Mouse (Mus musculus): ENCODE measurements at regions not wholly inside any gene's neighbourhood (a gene's known extent, or its start where the extent isn't known, plus 50 kb on each side); places are given as distances from the start of the nearest gene placed in this dataset.
"Not testable (repeated sequence)": the region's sequence is repeated elsewhere in the genome, so short reads cannot be mapped to it uniquely, and the experiment has no call there.

- no peak for DNase-seq (ENCODE audit: low spot score in 2 of 2)
These were observed 551.2 kb downstream of the Tlr4 start for GRCm38 (mm10) chr4:67378632-67379031.

GRCm38 (mm10) chr4:67387834-67388233, 560.5 kb downstream of the Tlr4 start:
- no peak for DNase-seq (ENCODE audit: low spot score in 2 of 2)

GRCm38 (mm10) chr4:67402977-67403376, 575.6 kb downstream of the Tlr4 start:
- no peak for DNase-seq (ENCODE audit: low spot score in 2 of 2)

GRCm38 (mm10) chr4:67424064-67424463, 596.7 kb downstream of the Tlr4 start:
- DNase-seq (ENCODE audit: low spot score in 2 of 2): no peak

- DNase-seq (ENCODE audit: low spot score in 2 of 2): no peak
These were observed 598.3 kb downstream of the Tlr4 start for GRCm38 (mm10) chr4:67425712-67426111.

- DNase-seq (ENCODE audit: low spot score in 2 of 2): no peak
These were observed 620.5 kb downstream of the Tlr4 start for GRCm38 (mm10) chr4:67447835-67448234.

GRCm38 (mm10) chr4:67459871-67460270, 632.5 kb downstream of the Tlr4 start:
- not testable (repeated sequence) for DNase-seq (ENCODE audit: low spot score in 2 of 2)

GRCm38 (mm10) chr4:67473034-67473433, 645.6 kb downstream of the Tlr4 start:
- DNase-seq (ENCODE audit: low spot score in 2 of 2): no peak

- DNase-seq (ENCODE audit: low spot score in 2 of 2): peak; percentile 30 to 54
These were observed 650.0 kb downstream of the Tlr4 start for GRCm38 (mm10) chr4:67477264-67477845.

GRCm38 (mm10) chr4:67478081-67478480, 650.7 kb downstream of the Tlr4 start:
- no peak for DNase-seq (ENCODE audit: low spot score in 2 of 2)

GRCm38 (mm10) chr4:67522235-67522634, 694.9 kb downstream of the Tlr4 start:
- no peak for DNase-seq (ENCODE audit: low spot score in 2 of 2)

GRCm38 (mm10) chr4:67523158-67523557, 695.8 kb downstream of the Tlr4 start:
- no peak for DNase-seq (ENCODE audit: low spot score in 2 of 2)

- no peak for DNase-seq (ENCODE audit: low spot score in 2 of 2)
These were observed 702.2 kb downstream of the Tlr4 start for GRCm38 (mm10) chr4:67529586-67529985.

- DNase-seq (ENCODE audit: low spot score in 2 of 2): no peak
These were observed 712.1 kb downstream of the Tlr4 start for GRCm38 (mm10) chr4:67539466-67539865.

GRCm38 (mm10) chr4:67546013-67546412, 718.6 kb downstream of the Tlr4 start:
- no peak for DNase-seq (ENCODE audit: low spot score in 2 of 2)

- DNase-seq (ENCODE audit: low spot score in 2 of 2): no peak
These were observed 720.6 kb downstream of the Tlr4 start for GRCm38 (mm10) chr4:67547957-67548356.

GRCm38 (mm10) chr4:67553511-67553910, 726.1 kb downstream of the Tlr4 start:
- DNase-seq (ENCODE audit: low spot score in 2 of 2): no peak

GRCm38 (mm10) chr4:67574816-67575215, 747.4 kb downstream of the Tlr4 start:
- DNase-seq (ENCODE audit: low spot score in 2 of 2): peak in 1 of 2 experiments; percentile 1

- DNase-seq (ENCODE audit: low spot score in 2 of 2): no peak
These were observed 762.1 kb downstream of the Tlr4 start for GRCm38 (mm10) chr4:67589501-67589900.

- no peak for DNase-seq (ENCODE audit: low spot score in 2 of 2)
These were observed 762.8 kb downstream of the Tlr4 start for GRCm38 (mm10) chr4:67589976-67590727.

GRCm38 (mm10) chr4:67607166-67607565, 779.8 kb downstream of the Tlr4 start:
- DNase-seq (ENCODE audit: low spot score in 2 of 2): no peak

GRCm38 (mm10) chr4:67614486-67615067, 787.2 kb downstream of the Tlr4 start:
- DNase-seq (ENCODE audit: low spot score in 2 of 2): no peak

- no peak for DNase-seq (ENCODE audit: low spot score in 2 of 2)
These were observed 799.3 kb downstream of the Tlr4 start for GRCm38 (mm10) chr4:67626641-67627040.

Measured in frontal cortex, postnatal 36 days (tissue).